Mouse (Mus musculus) heart, embryonic 13.5 days (tissue): ENCODE measurements around the gene Srpr. TPM values are rescaled to one million over a fixed set of nuclear protein-coding genes. Genes with fewer than 3 reads are reported as not detected.

Experiments
- ATAC-seq: fragments of 200-750 bp; cut with Nextera tagmentation; 2 replicates; pipeline ENCODE4 v1.8.0; 2017; ENCODE audit warnings: moderate TSS enrichment; ENCODE audit not compliant: insufficient number of reproducible peaks, low FRiP score, low TSS enrichment; ENCODE audit errors: extremely low read depth
- H3K27ac ChIP-seq: fragments of 300-500 bp; sonication (generic); replicated peaks from 2 replicates; pipeline ENCODE4 v1.5.1; 2015; ENCODE audit warnings: moderate library complexity, mild to moderate bottlenecking, inconsistent platforms
- H3K27me3 ChIP-seq: fragments of 300-500 bp; sonication (generic); replicated peaks from 2 replicates; pipeline ENCODE4 v1.6.1; 2015; ENCODE audit warnings: mild to moderate bottlenecking, inconsistent platforms
- H3K36me3 ChIP-seq: fragments of 300-500 bp; sonication (generic); 2 replicates; pipeline ENCODE4 v1.6.1; 2015; ENCODE audit warnings: mild to moderate bottlenecking, inconsistent platforms
- H3K4me1 ChIP-seq: fragments of 300-500 bp; sonication (generic); 2 replicates; pipeline ENCODE4 v1.6.1; 2015; ENCODE audit warnings: inconsistent platforms
- H3K4me2 ChIP-seq: fragments of 300-500 bp; sonication (generic); 2 replicates; pipeline ENCODE4 v1.6.1; 2015; ENCODE audit warnings: inconsistent platforms, mild to moderate bottlenecking, moderate library complexity
- H3K4me3 ChIP-seq: fragments of 300-500 bp; sonication (generic); 2 replicates; pipeline ENCODE4 v1.5.1; 2015; ENCODE audit warnings: moderate library complexity, mild to moderate bottlenecking, inconsistent platforms
- H3K9ac ChIP-seq: fragments of 300-500 bp; sonication (generic); 2 replicates; pipeline ENCODE4 v1.6.1; 2015; ENCODE audit warnings: inconsistent platforms, mild to moderate bottlenecking, moderate library complexity
- H3K9me3 ChIP-seq: fragments of 300-500 bp; sonication (generic); 2 replicates; pipeline ENCODE4 v1.6.1; 2016; ENCODE audit warnings: inconsistent platforms
- whole genome bisulfite sequencing: fragments of 180-500 bp; shearing (Covaris S2); methylation state at CpG from one replicate; pipeline ENCODE4 v1.1.7; 2015; ENCODE audit warnings: mixed read lengths; 5-methylcytosine and 5-hydroxymethylcytosine counted together
- polyA plus RNA-seq: library from polyadenylated mRNA; unstranded; fragments of >200 nt; fragmentation: Nextera tagmentation; extraction: Ambion mirVana; gene quantifications from 2 replicates; pipeline ENCODE4 v1.2.1, GENCODE M21; 2015

Gene Srpr
- polyA plus RNA-seq, 1 experiment from 2014 or later: 88.8 TPM

DNA sequence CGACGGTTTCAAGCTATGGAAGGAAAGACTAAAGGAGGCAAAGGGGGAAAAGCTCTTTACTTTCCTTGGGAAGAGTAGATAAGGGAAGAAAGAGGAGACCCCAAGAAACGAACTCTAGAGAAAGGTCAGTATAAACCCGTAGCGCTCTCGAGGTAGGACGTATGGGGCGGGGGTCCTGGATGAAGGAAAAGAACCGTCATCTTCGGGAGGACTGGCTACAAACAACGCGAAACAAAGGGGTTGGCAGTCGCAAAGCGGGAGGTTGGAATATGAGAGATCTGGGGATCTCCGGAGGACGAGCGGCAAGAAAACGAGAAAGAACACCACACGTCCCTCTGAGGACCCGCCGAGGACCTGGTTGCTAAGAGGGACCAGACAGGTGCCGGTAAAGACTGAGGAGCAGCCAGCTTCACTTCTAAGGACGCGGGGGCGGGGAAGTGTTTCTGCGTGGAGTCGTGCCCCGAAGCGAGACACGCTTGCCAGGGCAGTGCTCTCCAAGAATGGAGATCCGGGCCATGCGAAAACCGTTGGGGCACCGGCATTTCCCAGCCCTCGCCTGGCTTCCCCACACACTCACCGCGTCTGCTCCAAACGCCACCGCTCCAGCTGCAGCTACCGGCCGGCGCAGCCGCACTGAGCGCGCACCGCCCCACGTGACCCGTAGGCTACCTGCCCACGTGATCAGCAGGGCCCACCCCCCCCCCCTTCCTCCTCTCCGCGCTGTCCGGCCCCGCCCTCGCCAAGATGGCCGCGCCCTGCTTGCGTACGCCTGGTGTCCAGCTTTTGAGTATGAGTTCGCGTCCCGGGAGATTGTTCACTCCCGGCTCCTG is 67.4 kb downstream of the Srpr start, which contains the start of the genes Fam118b and Rpusd4:
Fam118b (minus strand) TSS at position 660 of the 830 bp plus-strand sequence.
Rpusd4 (plus strand) TSS at position 720 of the 830 bp plus-strand sequence.
- ATAC-seq: peak; percentile 93
- H3K4me3 ChIP-seq: peak within 1 kb of the TSS; percentile 81
- H3K4me2 ChIP-seq: peak within 1 kb of the TSS; percentile 94
- peak within 1 kb of the TSS; percentile 91 for H3K9ac ChIP-seq
- no peaks in the 10 kb centered on the region for H3K27me3 ChIP-seq
- H3K4me1 ChIP-seq: peaks cover 31% of the 10 kb centered on the region
- WGBS: under 1% methylated on average over 56 of the region's 62 CpGs
- H3K9me3 ChIP-seq: no peaks in the 10 kb centered on the region
- H3K36me3 ChIP-seq: peaks cover 29% of the 10 kb centered on the region
- H3K27ac ChIP-seq: peak within 1 kb of the TSS; percentile 79

DNA sequence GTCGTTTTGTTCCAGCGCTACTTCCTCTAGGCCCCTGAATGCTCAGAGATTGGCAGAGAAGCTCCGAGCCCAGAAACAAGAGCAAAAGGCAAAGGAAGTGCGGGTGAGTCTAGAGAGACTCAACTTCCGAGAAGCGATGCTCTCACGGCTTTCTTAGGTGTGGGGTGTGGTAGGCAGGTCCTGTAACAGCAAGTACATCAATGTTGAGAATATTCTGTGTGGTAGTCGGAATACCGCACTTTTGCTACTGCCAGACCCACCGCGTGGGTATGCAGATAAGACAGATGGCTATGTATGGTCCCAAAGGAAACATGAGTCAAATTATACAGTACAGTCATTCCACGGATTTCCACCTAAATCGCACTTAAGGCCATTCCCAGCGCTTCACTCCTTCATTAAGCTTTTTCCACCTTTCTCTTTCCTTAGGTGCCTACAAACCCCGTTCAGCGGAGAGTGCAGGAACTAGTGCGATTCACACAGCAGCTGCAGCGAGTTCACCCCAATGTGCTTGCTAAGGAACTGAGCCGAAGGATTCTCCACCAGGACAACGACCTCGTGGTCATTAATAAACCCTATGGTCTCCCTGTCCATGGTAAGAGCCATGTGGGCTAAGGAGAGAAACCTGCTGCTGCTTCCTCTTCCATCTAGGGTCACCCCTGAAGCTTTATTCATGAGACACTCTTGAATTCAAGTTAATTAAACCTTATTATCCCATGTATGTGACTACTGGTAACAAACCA is 68.2 kb downstream of the Srpr start:
- H3K4me1 ChIP-seq: peaks cover 31% of the 10 kb centered on the region
- ATAC-seq: no peak
- peak overlapping the region; percentile 81 for H3K4me3 ChIP-seq
- peak overlapping the region; percentile 94 for H3K4me2 ChIP-seq
- H3K36me3 ChIP-seq: peaks cover 36% of the 10 kb centered on the region
- no peaks in the 10 kb centered on the region for H3K9me3 ChIP-seq
- peak overlapping the region; percentile 79 for H3K27ac ChIP-seq
- H3K27me3 ChIP-seq: no peaks in the 10 kb centered on the region
- WGBS: 2% methylated on average over 21 of the region's 21 CpGs
- peak overlapping the region; percentile 91 for H3K9ac ChIP-seq

DNA sequence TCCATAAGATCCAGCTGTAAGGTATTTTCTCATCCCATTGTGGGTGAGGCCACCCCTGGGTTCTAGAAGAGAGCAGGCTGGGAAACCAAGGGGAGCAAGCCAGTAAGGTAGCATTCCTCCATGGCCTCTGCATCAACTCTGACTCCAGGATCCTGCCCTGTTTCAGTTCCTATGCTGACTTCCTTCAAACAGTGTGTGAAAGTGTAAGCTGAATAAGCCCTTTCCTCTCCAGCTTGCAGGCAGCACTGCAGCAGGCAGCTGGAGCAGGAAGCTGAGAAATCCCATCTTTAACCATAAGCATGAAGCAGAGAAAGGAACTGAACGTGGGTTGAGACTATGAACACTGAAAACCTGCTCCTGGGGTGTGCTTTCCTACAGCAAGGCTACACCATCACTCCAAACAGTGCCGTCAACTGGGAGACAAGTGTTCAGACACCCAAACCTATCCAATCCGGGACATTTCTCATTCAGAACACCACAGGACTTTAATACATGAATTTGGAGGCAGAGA is 77.9 kb downstream of the Srpr start:
- peaks cover 56% of the 10 kb centered on the region for H3K36me3 ChIP-seq
- H3K4me3 ChIP-seq: no peak overlapping the region
- H3K9me3 ChIP-seq: no peaks in the 10 kb centered on the region
- no peak overlapping the region for H3K9ac ChIP-seq
- no peak overlapping the region for H3K27ac ChIP-seq
- WGBS: 77% methylated on average over 3 of the region's 3 CpGs
- no peak overlapping the region for H3K4me2 ChIP-seq
- no peaks in the 10 kb centered on the region for H3K27me3 ChIP-seq
- H3K4me1 ChIP-seq: peaks cover 4% of the 10 kb centered on the region; the same call in 1 of the 2 replicates
- no peak for ATAC-seq

DNA sequence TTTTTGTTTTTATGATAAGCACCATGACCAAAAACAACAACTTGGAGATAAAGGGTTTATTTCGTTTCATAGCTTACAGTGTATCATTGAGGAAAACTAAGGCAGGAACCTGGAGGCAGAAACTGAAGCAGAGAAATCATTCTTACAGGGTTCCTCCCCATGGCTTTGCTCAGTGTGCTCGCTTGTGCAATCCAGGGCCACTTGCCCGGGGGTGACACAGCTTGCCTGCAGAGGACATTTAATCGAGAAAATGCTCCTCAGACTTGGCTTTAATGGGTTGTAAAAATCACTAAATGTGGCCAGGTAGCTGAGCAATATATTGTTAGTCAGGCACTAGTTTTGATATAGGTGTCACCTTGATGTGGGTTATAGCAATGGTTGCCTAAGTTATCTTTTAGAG is 78.5 kb downstream of the Srpr start:
- ATAC-seq: no peak
- Histone ChIP-seq H3K4me1 (peaks cover 8% of the 10 kb centered on the region), H3K36me3 (peaks cover 50% of the 10 kb centered on the region), H3K9ac (no peak overlapping the region), H3K27me3 (no peaks in the 10 kb centered on the region), H3K27ac (no peak overlapping the region), H3K4me3 (no peak overlapping the region), H3K4me2 (no peak overlapping the region), H3K9me3 (no peaks in the 10 kb centered on the region)
- WGBS: 74% methylated on average over 4 of the region's 4 CpGs

DNA sequence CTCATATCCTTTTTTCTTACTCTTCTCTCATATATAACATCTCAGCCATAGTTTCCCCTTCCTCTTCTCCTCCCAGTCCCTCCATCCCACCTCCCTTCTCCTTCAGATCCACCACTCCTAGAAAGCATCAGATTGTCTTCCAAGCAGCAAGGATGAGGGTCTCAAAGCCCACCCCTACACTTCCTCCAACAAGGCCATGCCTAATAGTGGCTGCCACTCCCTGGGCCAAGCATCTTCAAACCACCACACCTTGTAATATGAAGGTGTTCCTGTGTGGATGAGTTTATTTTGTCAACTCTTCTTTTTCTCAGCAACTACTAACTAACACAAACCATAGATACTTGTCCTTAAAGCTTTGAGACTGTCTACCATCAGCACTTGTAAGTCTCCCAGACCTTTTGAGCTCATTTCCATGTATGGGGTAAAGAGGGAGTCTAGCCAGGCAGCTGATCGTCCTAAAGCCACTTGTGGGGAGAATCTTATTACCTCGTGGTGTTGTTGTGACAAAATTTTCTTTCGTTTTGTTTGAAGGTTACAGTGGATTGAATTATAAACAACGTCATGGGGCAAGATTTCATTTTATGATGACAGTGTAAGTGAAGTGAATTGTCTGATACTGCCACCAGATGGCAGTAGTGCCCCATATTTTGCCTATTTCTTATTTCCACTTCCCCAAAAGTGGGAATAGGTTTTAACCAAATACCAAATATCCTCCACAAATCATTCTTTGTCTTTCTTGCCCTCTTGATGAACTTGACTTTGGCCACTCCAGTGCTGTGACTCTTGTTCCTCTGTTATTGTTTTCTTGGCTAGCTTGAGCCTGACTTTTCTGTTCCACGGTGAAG is 82.3 kb downstream of the Srpr start:
- H3K9me3 ChIP-seq: no peaks in the 10 kb centered on the region
- 0 out of 2 replicates have a peak overlapping the region, but pooled peaks have one; percentile 37 for H3K27ac ChIP-seq
- H3K4me2 ChIP-seq: no peak overlapping the region
- peaks cover 17% of the 10 kb centered on the region for H3K4me1 ChIP-seq
- no peak for ATAC-seq
- no peak overlapping the region for H3K4me3 ChIP-seq
- H3K9ac ChIP-seq: no peak overlapping the region
- H3K27me3 ChIP-seq: no peaks in the 10 kb centered on the region
- 19% methylated on average over 5 of the region's 5 CpGs for WGBS
- H3K36me3 ChIP-seq: peaks cover 13% of the 10 kb centered on the region

DNA sequence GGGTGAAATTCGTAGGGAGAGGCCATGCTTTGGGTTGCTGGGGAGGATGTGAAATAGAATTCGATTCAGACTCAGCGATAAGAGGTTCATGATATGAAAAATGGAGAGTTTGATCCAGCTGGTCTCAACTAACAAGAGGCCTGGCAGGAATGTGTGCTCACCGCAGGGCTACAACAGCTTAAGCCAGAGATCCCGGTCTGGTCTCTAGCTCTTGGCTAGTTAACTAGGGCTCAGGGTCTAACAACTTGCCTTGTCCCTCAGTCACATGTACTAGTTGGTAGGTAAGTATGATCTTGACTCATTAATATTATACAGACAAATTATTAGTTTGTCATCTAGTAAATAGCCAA is 82.9 kb downstream of the Srpr start:
- 55% methylated on average over 5 of the region's 5 CpGs for WGBS

DNA sequence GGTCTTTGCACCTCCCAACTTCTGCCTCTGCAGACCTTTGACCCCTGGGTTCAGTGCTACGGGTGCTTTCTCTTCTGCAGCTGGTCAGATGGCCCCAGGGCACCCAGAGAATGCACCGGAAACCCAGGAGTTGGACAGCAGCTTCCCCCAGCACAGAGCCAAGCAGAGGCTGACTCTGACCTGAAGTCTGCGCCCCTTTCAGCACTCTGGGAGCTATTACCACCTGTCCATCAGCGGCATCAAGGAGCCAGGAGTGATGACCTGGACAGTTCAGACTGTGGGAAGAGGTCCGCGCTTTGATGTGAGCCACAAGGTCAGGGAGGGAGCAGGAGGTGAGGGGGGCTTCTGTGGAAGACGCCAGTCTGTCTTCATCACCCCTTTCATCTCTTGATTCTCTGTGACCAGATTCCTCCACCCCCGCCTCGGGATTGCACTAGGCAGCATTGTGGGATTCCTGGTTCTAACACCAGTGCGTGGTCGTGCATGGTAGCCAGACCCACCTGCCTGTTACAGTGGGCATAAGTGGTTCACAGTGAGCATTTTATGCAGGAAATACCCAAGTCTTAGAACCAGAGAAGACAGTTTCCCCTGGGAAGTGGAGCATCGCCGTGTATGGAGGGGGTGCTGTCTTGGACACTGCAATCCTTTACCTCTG is 83.6 kb downstream of the Srpr start:
- H3K36me3 ChIP-seq: peaks cover 3% of the 10 kb centered on the region; the same call in 1 of the 2 replicates
- H3K9ac ChIP-seq: no peak overlapping the region
- peak overlapping the region; percentile 37; the same call in 1 of the 2 replicates for H3K27ac ChIP-seq
- ATAC-seq: no peak; the same call in 1 of the 2 replicates
- no peak overlapping the region for H3K4me3 ChIP-seq
- no peaks in the 10 kb centered on the region for H3K9me3 ChIP-seq
- H3K27me3 ChIP-seq: no peaks in the 10 kb centered on the region
- 68% methylated on average over 13 of the region's 13 CpGs for WGBS
- peaks cover 21% of the 10 kb centered on the region for H3K4me1 ChIP-seq
- H3K4me2 ChIP-seq: no peak overlapping the region

More for the DNA sequence above, 82.9 kb downstream of the Srpr start:
- Histone ChIP-seq H3K4me2 (no peak overlapping the region), H3K9me3 (no peaks in the 10 kb centered on the region), H3K27me3 (no peaks in the 10 kb centered on the region), H3K36me3 (peaks cover 7% of the 10 kb centered on the region), H3K9ac (no peak overlapping the region), H3K27ac (peak overlapping the region; percentile 37; the same call in 1 of the 2 replicates), H3K4me3 (no peak overlapping the region), H3K4me1 (peaks cover 21% of the 10 kb centered on the region)
- no peak for ATAC-seq

DNA sequence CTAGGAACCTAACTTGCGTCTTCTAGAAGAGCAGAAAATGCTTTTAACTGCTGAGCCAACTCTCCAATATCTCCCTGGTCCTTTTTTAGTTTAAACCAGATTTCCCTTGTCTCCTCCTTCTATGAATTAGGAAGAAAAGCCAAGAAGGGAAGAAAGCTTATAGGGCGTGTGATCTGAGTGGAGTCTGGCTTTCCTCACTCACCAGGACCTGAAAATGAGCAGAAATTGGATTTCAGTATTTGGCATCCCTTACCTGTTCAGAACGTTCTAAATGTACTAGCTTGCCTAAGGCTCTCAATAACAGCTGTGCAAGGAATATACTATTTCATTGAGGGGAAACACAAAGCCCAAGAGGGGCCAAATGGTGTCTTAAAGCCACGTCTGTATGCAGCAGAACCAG is 84.4 kb downstream of the Srpr start:
- no peak for ATAC-seq
- Histone ChIP-seq H3K9me3 (no peaks in the 10 kb centered on the region), H3K36me3 (no peaks in the 10 kb centered on the region; the same call in 1 of the 2 replicates), H3K4me3 (no peak overlapping the region), H3K4me1 (peaks cover 21% of the 10 kb centered on the region), H3K27me3 (no peaks in the 10 kb centered on the region), H3K4me2 (no peak overlapping the region), H3K9ac (no peak overlapping the region), H3K27ac (no peak overlapping the region)
- WGBS: 73% methylated on average over 4 of the region's 4 CpGs

DNA sequence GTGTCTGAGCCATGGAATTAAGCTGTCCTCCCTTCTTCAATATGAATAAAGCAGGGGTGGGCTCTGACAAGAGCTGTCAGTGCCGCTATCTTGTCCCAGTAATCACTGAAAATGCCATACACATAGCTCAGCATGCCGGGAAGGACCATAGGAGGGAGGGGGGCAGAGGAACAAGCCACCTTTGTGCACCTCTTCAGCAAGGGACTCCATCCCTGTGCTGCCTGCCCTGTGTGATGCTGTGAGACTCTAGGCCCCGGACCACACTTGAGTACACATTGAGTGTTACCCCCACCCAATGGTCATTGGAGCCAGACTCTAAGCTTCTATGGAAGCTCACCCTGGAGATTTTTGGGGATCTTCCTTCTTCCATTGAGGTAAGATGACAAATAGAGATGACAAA is 86.4 kb downstream of the Srpr start:
- WGBS: 63% methylated on average over 3 of the region's 3 CpGs
- H3K36me3 ChIP-seq: no peaks in the 10 kb centered on the region
- H3K9me3 ChIP-seq: no peaks in the 10 kb centered on the region
- H3K27ac ChIP-seq: no peak overlapping the region
- peaks cover 26% of the 10 kb centered on the region for H3K4me1 ChIP-seq
- H3K4me2 ChIP-seq: no peak overlapping the region
- no peak for ATAC-seq
- H3K9ac ChIP-seq: no peak overlapping the region
- no peak overlapping the region for H3K4me3 ChIP-seq
- no peaks in the 10 kb centered on the region for H3K27me3 ChIP-seq

DNA sequence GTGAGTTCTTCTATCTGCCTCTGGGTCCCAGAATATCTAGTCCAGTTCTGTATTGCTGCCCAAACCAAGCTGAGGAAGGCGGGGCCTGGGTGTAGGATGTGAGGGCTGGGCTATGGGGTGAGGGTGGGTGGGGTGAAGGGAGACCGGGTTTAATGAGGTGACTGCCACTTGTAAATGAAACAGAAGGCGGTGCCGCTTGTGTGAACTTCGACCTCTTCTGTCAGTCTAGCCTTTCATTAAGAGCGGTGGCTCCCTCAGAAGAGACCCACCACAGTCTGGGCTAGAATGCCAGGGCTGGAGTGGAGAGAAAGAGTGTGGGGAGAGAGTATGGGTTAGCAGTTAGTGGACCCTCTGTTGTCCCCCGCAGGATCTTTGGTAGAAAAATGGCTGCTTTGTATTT is 90.0 kb downstream of the Srpr start:
- Histone ChIP-seq H3K9ac (no peak overlapping the region), H3K4me2 (no peak overlapping the region), H3K9me3 (no peaks in the 10 kb centered on the region), H3K36me3 (no peaks in the 10 kb centered on the region), H3K4me3 (no peak overlapping the region), H3K27ac (no peak overlapping the region), H3K27me3 (no peaks in the 10 kb centered on the region), H3K4me1 (peaks cover 16% of the 10 kb centered on the region)
- WGBS: 49% methylated on average over 7 of the region's 7 CpGs
- no peak for ATAC-seq
